Mouse (Mus musculus) cortical plate, adult 2 months (tissue): Measurements from ENCODE around the gene Ggn.

Experiments used
- CTCF ChIP-seq: fragments of 200-500 bp; IDR thresholded peaks from 2 replicates; pipeline ENCODE4 v1.5.1; 2011; ENCODE audit warnings: mild to moderate bottlenecking, control low read depth, low read length; ENCODE audit not compliant: insufficient read depth; ENCODE audit errors: extremely low read depth
- POLR2A ChIP-seq: fragments of 200-500 bp; IDR thresholded peaks from 2 replicates; pipeline ENCODE4 v1.6.1; 2011; ENCODE audit warnings: mild to moderate bottlenecking, low read length, control low read depth; ENCODE audit not compliant: insufficient read depth; ENCODE audit errors: extremely low read depth

GRCm38 (mm10) chr7:29162750-29163525 lies 7.1 kb upstream of the Ggn start:
- TF ChIP-seq CTCF (no peak), POLR2A (no peak)
